Mouse (Mus musculus) liver, postnatal 0 days (tissue): Measurements from ENCODE around the gene Fcer1g.

Experiments
- CTCF ChIP-seq: sonication (generic); IDR thresholded peaks from 2 replicates; pipeline ENCODE4 v1.5.1; 2016; ENCODE audit warnings: antibody characterized with exemption, low read depth
- EP300 ChIP-seq: IDR thresholded peaks from 2 replicates; pipeline ENCODE4 v1.6.1; 2016; ENCODE audit warnings: antibody characterized with exemption, low read depth, mild to moderate bottlenecking

DNA sequence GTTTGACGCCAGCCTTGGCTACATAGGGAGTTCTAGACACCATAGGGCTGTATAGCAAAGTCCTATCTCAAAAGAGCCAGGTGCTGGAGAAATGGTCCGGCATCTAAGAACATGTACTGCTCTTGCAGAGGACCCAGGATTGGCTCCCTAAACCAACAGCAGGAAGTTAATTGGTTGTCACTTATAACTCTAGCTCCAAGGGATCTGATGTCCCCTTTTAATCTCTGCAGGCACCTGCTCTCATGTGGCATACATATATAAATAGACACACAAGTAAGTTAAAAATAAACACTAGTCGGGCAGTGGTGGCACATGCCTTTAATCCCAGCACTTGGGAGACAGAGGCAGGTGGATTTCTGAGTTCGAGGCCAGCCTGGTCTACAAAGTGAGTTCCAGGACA is 1.6 kb upstream of the Fcer1g start:
- no peak for TF ChIP-seq CTCF
- TF ChIP-seq EP300 = no peak
